Mouse (Mus musculus) liver, postnatal 0 days (tissue): ENCODE results near the gene Ctc1. TPM values are rescaled to one million over a fixed set of nuclear protein-coding genes. Genes with fewer than 3 reads are reported as not detected.

Experiments used
- ATAC-seq: fragments of 200-750 bp; cut with Nextera tagmentation; 2 replicates; pipeline ENCODE4 v1.8.0; 2017; ENCODE audit warnings: mild to moderate bottlenecking, moderate library complexity
- DNase-seq: peaks from one replicate; pipeline ENCODE4 v3.0.0-alpha.2; 2016
- H3K27ac ChIP-seq: fragments of 300-500 bp; sonication (generic); 2 replicates; pipeline ENCODE4 v1.5.1; 2014; ENCODE audit warnings: antibody characterized with exemption, moderate library complexity, mild to moderate bottlenecking, low read depth
- H3K27me3 ChIP-seq: fragments of 300-500 bp; sonication (generic); 2 replicates; pipeline ENCODE4 v1.6.1; 2014; ENCODE audit warnings: low read length, control low read depth, mixed read lengths; ENCODE audit not compliant: insufficient read depth
- H3K36me3 ChIP-seq: fragments of 300-500 bp; sonication (generic); replicated peaks from 2 replicates; pipeline ENCODE4 v1.6.1; 2014; ENCODE audit warnings: mild to moderate bottlenecking, control low read depth, low read length, moderate library complexity, mixed read lengths; ENCODE audit not compliant: insufficient read depth
- H3K4me1 ChIP-seq: fragments of 300-500 bp; sonication (generic); 2 replicates; pipeline ENCODE4 v1.6.1; 2014; ENCODE audit warnings: antibody characterized with exemption, mild to moderate bottlenecking, control low read depth; ENCODE audit not compliant: insufficient read depth
- H3K4me2 ChIP-seq: fragments of 300-500 bp; sonication (generic); 2 replicates; pipeline ENCODE4 v1.6.1; 2014; ENCODE audit warnings: low read depth, mild to moderate bottlenecking, low read length, moderate library complexity, mixed read lengths
- H3K4me3 ChIP-seq: fragments of 300-500 bp; sonication (generic); 2 replicates; pipeline ENCODE4 v1.5.1; 2014; ENCODE audit warnings: low read depth, low read length
- H3K9ac ChIP-seq: fragments of 300-500 bp; sonication (generic); replicated peaks from 2 replicates; pipeline ENCODE4 v1.6.1; 2014; ENCODE audit warnings: mild to moderate bottlenecking, moderate library complexity
- H3K9me3 ChIP-seq: fragments of 300-500 bp; sonication (generic); 2 replicates; pipeline ENCODE4 v1.6.1; 2016; ENCODE audit warnings: mild to moderate bottlenecking, control low read depth, low read length, mixed read lengths
- CTCF ChIP-seq: sonication (generic); IDR thresholded peaks from 2 replicates; pipeline ENCODE4 v1.5.1; 2016; ENCODE audit warnings: antibody characterized with exemption, low read depth
- EP300 ChIP-seq: IDR thresholded peaks from 2 replicates; pipeline ENCODE4 v1.6.1; 2016; ENCODE audit warnings: antibody characterized with exemption, low read depth, mild to moderate bottlenecking
- WGBS: fragments of 180-500 bp; shearing (Covaris S2); extraction: QIAGEN DNeasy Blood & Tissue Kit; methylation state at CpG from one replicate; pipeline ENCODE4 v1.1.7; 2014; ENCODE audit not compliant: insufficient replicate concordance; 5-methylcytosine and 5-hydroxymethylcytosine counted together
- polyA plus RNA-seq: library from polyadenylated mRNA; unstranded; fragments of >200 nt; fragmentation: Nextera tagmentation; extraction: Ambion mirVana; gene quantifications from 2 replicates; pipeline ENCODE4 v1.2.1, GENCODE M21; 2015

The Ctc1 gene
- polyA plus RNA-seq, 1 experiment from 2014 or later, result 7.4 TPM

DNA sequence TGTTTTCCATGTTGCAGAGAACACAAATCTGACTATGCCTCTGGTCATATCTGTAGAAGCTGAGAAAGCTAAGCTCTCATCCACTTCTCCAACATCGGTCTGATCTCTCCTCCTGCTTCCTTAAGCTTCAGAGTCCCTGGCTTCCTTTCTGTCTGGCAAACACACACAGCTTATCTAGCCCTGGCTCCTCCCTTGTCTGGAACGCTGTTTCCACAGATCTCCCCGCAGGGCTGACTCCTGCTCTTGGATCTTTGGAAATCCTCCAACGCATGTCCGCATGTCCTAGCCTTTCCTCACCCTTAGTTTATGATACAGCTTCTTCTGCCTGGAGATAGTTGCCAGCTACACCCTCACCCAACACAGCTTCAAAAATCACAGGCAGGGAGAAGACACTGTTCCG, 51.9 kb downstream of the Ctc1 start:
- H3K4me1 ChIP-seq, result peaks cover 43% of the 10 kb centered on the region
- WGBS, result 52% methylated on average over 6 of the region's 6 CpGs
- DNase-seq, result no peak

DNA sequence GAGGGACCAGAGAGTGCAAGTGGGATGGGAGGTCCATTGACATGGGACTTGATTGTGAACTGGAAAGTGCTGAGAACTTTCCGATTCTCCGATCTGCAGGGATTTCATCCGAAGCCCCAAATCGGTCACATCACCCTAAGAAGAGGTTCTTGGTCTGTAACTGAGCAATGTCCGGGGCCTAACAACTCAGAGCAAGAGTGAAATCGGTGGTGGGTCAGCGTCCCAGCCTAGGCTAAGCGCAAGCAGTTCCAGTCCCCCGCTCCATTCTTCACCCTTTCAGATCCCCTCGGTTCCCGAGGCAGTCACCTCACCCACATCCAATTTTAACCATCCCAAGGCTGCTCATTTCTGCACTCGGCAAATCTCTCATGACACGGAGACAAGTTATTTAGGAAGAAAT, 54.4 kb downstream of the Ctc1 start:
- Histone ChIP-seq H3K4me1 (peaks cover 49% of the 10 kb centered on the region), H3K9ac (peak overlapping the region; percentile 71), H3K4me2 (peak overlapping the region; percentile 89), H3K27me3 (no peaks in the 10 kb centered on the region), H3K4me3 (peak overlapping the region; percentile 58), H3K36me3 (no peaks in the 10 kb centered on the region), H3K9me3 (no peaks in the 10 kb centered on the region), H3K27ac (peak overlapping the region; percentile 50)
- no peak for TF ChIP-seq CTCF
- TF ChIP-seq EP300, result no peak
- DNase-seq (no peak), ATAC-seq (no peak)
- WGBS, result 4% methylated on average over 13 of the region's 13 CpGs

More for the DNA sequence above, 51.9 kb downstream of the Ctc1 start:
- Histone ChIP-seq H3K9ac (no peak overlapping the region), H3K27ac (no peak overlapping the region), H3K27me3 (no peaks in the 10 kb centered on the region), H3K36me3 (no peaks in the 10 kb centered on the region), H3K9me3 (no peaks in the 10 kb centered on the region), H3K4me3 (no peak overlapping the region), H3K4me2 (no peak overlapping the region; the same call in 1 of the 2 replicates)
- TF ChIP-seq CTCF, result no peak
- TF ChIP-seq EP300, result no peak
- no peak for ATAC-seq

DNA sequence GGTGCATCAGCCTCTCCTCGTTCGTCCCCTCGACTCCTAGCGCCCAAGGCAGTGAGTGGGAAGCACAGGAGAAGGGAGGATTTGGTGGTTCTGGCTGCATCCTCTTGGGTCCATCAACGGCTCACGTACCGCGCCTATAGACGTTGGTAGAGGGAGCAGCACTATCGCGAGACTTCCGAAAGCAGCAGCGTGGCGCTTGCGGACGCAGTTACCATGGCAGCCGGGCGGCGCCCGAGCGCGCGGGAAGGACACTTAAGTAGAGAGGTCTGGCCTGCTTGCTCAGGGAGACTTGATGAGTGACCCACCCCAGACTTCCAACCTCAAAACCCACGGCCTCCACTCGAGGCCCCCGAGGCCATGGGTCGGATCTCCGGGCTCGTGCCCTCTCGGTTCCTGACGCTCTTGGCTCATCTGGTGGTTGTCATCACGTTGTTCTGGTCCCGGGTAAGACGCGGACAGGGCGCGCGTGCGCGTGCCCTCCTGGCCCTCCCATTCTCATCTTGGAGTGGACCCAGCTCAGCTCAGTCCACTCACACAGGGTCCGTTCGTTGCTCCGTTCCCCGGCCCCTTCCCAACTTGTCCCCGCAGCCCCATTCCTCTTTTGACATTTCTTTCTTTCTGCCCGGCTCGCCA, 55.0 kb downstream of the Ctc1 start, which contains the start of gene Tmem107:
Tmem107 (plus strand) TSS at position 217 of the 633 bp plus-strand sequence.
- ATAC-seq (peak; percentile 73), DNase-seq (peak; percentile 94)
- Histone ChIP-seq H3K9me3 (no peaks in the 10 kb centered on the region), H3K4me2 (peak within 1 kb of the TSS; percentile 89), H3K9ac (peak within 1 kb of the TSS; percentile 71), H3K36me3 (no peaks in the 10 kb centered on the region), H3K27ac (peak within 1 kb of the TSS; percentile 50), H3K4me3 (peak within 1 kb of the TSS; percentile 58), H3K27me3 (no peaks in the 10 kb centered on the region), H3K4me1 (peaks cover 49% of the 10 kb centered on the region)
- TF ChIP-seq EP300 (peak; percentile 62; the same call in 1 of the 2 replicates), CTCF (no peak)
- WGBS, result under 1% methylated on average over 46 of the region's 47 CpGs

DNA sequence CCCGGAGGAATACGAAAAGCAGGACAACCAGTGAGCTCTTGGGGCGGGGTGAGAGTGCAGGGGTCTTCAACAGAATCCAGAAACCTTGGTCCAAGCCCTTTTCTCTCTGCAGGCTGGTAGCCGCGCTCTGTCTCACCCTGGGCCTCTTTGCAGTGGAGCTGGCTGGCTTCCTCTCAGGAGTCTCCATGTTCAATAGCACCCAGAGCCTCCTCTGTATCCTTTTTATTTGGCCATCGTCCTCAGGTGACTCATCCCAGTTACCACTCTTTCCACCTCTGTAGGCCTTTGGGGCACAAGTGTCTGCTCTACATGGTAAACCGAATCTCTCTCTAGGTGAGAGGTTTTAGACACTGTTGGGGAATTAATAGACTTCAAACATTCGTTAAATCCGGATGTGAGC, 55.6 kb downstream of the Ctc1 start:
- Histone ChIP-seq H3K4me3 (peak overlapping the region; percentile 58), H3K27ac (peak overlapping the region; percentile 50), H3K27me3 (no peaks in the 10 kb centered on the region), H3K9ac (peak overlapping the region; percentile 71), H3K9me3 (no peaks in the 10 kb centered on the region), H3K4me1 (peaks cover 44% of the 10 kb centered on the region), H3K36me3 (no peaks in the 10 kb centered on the region), H3K4me2 (peak overlapping the region; percentile 89)
- WGBS, result 29% methylated on average over 9 of the region's 9 CpGs
- DNase-seq (no peak), ATAC-seq (no peak)
- TF ChIP-seq CTCF (no peak), EP300 (no peak)

DNA sequence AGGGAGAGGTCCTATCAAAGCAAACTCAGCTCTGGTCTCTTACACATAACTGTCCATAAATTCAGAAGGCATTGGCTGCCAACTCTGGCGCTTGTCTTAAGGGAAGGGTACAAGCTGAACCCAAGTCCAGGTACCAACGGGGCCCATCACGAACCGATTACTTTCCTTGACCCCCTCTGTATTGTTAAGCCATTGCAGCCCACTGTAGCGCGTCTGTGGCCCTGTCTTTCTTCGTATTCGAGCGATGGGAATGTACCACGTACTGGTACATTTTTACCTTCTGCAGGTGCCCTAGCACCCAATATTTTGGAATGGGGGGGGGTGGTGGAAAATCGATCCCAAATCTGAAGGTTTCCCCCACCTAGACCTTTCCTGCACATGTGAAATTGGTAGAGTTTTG, 56.5 kb downstream of the Ctc1 start:
- H3K4me1 ChIP-seq, result peaks cover 37% of the 10 kb centered on the region
- DNase-seq, result no peak
- no peak overlapping the region for H3K4me3 ChIP-seq
- TF ChIP-seq EP300 (no peak), CTCF (no peak)
- 82% methylated on average over 11 of the region's 11 CpGs for WGBS
- no peaks in the 10 kb centered on the region for H3K9me3 ChIP-seq
- H3K36me3 ChIP-seq, result no peaks in the 10 kb centered on the region
- H3K4me2 ChIP-seq, result peak overlapping the region; percentile 72
- peak overlapping the region; percentile 79 for H3K27ac ChIP-seq
- ATAC-seq, result no peak
- no peaks in the 10 kb centered on the region for H3K27me3 ChIP-seq
- no peak overlapping the region; the same call in 1 of the 2 replicates for H3K9ac ChIP-seq

DNA sequence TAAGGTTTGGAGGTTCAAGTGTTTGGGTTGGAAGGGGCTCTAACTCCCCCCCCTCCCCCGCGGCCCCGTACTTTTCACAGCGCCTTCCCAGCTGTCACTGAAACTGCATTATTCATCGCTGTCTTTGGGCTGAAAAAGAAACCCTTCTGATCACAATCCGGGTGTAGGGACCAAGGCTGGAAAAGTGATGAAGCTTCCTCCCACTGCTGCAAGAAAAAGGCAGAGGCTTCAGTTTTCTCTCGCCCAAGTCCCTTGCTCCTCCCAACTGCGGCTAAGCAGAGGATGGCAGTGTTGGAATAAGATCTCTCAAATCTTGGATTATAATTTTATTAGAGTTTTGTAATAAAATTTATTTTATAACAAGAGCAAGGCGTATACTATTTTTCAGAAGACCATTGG, 57.0 kb downstream of the Ctc1 start:
- DNase-seq (no peak), ATAC-seq (no peak)
- Histone ChIP-seq H3K27me3 (no peaks in the 10 kb centered on the region), H3K27ac (peak overlapping the region; percentile 79), H3K4me2 (peak overlapping the region; percentile 72), H3K4me1 (peaks cover 33% of the 10 kb centered on the region), H3K36me3 (no peaks in the 10 kb centered on the region), H3K9me3 (no peaks in the 10 kb centered on the region), H3K9ac (peak overlapping the region; percentile 78), H3K4me3 (peak overlapping the region; percentile 27)
- 17% methylated on average over 9 of the region's 9 CpGs for WGBS
- TF ChIP-seq EP300 (no peak), CTCF (no peak)
